Mouse (Mus musculus): ENCODE data around the gene Cadm4. TPM values are rescaled to one million over a fixed set of nuclear protein-coding genes. Genes with fewer than 3 reads are reported as not detected.

The Cadm4 gene
- polyA plus RNA-seq, 1 experiment from 2014 or later: 6.9 TPM

DNA sequence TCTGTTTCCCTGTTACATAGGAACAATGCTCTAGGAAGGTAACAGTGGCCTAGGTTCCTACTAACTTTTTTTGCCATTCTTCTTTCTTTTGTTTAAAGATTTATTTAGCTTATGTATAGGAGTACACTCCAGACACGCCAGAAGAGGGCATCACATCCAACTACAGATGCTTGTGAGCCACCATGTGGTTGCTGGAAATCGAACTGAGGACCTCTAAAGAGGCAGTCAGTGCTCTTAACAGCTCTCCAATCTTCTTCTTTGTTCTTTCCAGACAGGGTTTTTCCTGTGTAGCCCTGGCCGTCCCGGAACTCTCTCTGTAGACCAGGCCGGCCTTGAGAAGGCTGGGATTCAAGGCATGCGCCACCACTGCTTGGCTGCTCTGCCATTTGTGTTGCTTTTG, 43.2 kb downstream of the Cadm4 start:
- DNase-seq (ENCODE audit: low spot score) (no peak), ATAC-seq (ENCODE audit: insufficient read depth, low FRiP score, low TSS enrichment) (no peak)
- Histone ChIP-seq H3K36me3 (ENCODE audit: control insufficient read depth, insufficient read depth, low read length) (no peaks in the 10 kb centered on the region), H3K27ac (ENCODE audit: low read depth, low read length) (no peak overlapping the region), H3K9ac (ENCODE audit: low read length) (no peak overlapping the region), H3K9me3 (ENCODE audit: control insufficient read depth, low read length) (no peaks in the 10 kb centered on the region), H3K27me3 (ENCODE audit: control insufficient read depth, insufficient read depth, low read length) (no peaks in the 10 kb centered on the region), H3K4me3 (ENCODE audit: low read depth, low read length) (no peak overlapping the region), H3K4me1 (ENCODE audit: control insufficient read depth, insufficient read depth, low read length) (peaks cover 4% of the 10 kb centered on the region; the same call in 1 of the 2 replicates), H3K4me2 (ENCODE audit: low read depth) (no peak overlapping the region)
- 84% methylated on average over 6 of the region's 6 CpGs for whole genome bisulfite sequencing

DNA sequence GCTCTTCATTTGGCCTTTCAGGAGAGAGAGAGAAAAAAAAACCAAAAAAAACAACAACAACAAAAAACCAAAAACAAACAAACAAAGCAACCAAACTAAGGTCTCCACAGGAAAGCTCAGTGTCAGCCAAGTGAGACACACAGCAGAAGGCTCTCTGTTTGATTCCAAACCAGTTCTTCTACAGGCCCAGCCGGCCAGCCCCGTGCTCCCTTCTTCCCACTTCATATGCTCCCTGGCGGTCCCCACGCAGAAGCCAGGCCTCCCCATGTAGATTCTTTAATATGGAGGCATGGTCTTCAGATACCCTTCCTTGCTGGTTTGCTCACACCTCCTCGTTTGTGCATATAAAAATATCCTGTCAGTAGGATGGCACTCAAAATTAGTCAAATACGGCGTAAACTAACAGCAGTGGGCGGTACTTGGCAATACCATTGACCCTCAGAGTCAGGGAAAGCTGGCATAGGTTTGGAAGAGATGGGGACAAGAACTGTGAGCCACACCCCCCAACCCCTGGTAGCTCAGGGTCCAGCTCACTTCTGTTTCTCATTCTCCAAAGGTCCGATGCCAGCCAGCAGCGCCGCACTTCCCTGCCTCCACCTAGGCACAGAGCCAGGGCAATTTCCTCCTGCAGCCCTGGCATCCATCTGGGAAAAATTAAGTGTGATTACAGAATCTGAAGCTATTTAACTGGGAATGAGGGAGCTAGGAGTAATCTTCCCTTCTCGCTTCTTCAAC, 44.0 kb downstream of the Cadm4 start:
- Histone ChIP-seq H3K9me3 (ENCODE audit: control insufficient read depth, low read length) (no peaks in the 10 kb centered on the region), H3K36me3 (ENCODE audit: control insufficient read depth, insufficient read depth, low read length) (no peaks in the 10 kb centered on the region), H3K9ac (ENCODE audit: low read length) (no peak overlapping the region), H3K4me3 (ENCODE audit: low read depth, low read length) (no peak overlapping the region), H3K27ac (ENCODE audit: low read depth, low read length) (no peak overlapping the region), H3K27me3 (ENCODE audit: control insufficient read depth, insufficient read depth, low read length) (no peaks in the 10 kb centered on the region), H3K4me2 (ENCODE audit: low read depth) (no peak overlapping the region), H3K4me1 (ENCODE audit: control insufficient read depth, insufficient read depth, low read length) (peaks cover 4% of the 10 kb centered on the region; the same call in 1 of the 2 replicates)
- WGBS: 90% methylated on average over 12 of the region's 12 CpGs
- ATAC-seq (ENCODE audit: insufficient read depth, low FRiP score, low TSS enrichment) (no peak), DNase-seq (ENCODE audit: low spot score) (no peak)

DNA sequence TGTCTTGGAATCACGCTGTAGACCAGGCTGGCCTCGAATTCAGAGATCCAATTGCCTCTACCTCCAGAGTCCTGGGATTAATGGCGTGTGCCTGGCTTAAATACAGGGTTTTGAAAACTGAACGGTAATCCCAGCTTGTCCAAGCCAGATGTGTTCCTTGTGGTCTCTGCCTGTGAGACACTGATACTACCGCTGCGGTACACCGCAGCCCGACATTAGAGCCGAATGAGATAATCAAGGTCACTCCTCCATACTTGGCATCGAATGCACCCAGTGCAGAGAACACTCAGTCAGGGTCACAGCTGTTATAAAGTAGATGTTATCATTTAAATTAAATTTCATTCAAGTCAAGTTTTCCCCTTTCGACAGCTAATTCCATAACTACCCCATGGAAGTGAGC, 47.0 kb downstream of the Cadm4 start:
- WGBS: 97% methylated on average over 11 of the region's 11 CpGs

DNA sequence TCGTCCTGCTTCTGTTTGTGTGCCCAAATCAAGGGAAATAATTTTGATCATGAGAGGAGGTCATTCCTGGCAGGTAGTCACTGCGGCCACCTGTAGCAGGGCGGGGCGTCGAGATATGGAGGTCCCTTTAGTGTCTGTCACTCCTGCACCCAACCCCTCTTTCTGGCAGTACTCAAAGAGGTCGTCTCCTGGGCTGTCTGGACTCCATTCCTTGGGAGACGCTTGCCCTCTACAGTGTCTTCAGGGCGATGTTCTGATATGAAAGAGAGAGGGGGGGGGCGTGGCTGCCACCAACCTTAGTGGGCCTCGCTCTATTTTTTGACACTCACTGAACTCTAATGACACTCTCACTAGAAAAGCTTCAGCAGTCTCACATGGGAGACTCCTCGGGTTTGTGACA, 47.8 kb downstream of the Cadm4 start:
- H3K9ac ChIP-seq (ENCODE audit: low read length): peak overlapping the region; percentile 47
- peaks cover 15% of the 10 kb centered on the region; the same call in 1 of the 2 replicates for H3K4me1 ChIP-seq (ENCODE audit: control insufficient read depth, insufficient read depth, low read length)
- ATAC-seq (ENCODE audit: insufficient read depth, low FRiP score, low TSS enrichment): no peak
- H3K27ac ChIP-seq (ENCODE audit: low read depth, low read length): no peak overlapping the region
- 63% methylated on average over 11 of the region's 11 CpGs for WGBS
- H3K9me3 ChIP-seq (ENCODE audit: control insufficient read depth, low read length): no peaks in the 10 kb centered on the region
- H3K36me3 ChIP-seq (ENCODE audit: control insufficient read depth, insufficient read depth, low read length): peaks cover 2% of the 10 kb centered on the region
- no peak for DNase-seq (ENCODE audit: low spot score)
- H3K4me2 ChIP-seq (ENCODE audit: low read depth): peak overlapping the region; percentile 88
- peaks cover 16% of the 10 kb centered on the region for H3K27me3 ChIP-seq (ENCODE audit: control insufficient read depth, insufficient read depth, low read length)
- H3K4me3 ChIP-seq (ENCODE audit: low read depth, low read length): peak overlapping the region; percentile 70

More for the DNA sequence above, 47.0 kb downstream of the Cadm4 start:
- no peak for ATAC-seq (ENCODE audit: insufficient read depth, low FRiP score, low TSS enrichment)
- Histone ChIP-seq H3K4me2 (ENCODE audit: low read depth) (no peak overlapping the region), H3K27ac (ENCODE audit: low read depth, low read length) (no peak overlapping the region), H3K27me3 (ENCODE audit: control insufficient read depth, insufficient read depth, low read length) (peaks cover 12% of the 10 kb centered on the region), H3K4me3 (ENCODE audit: low read depth, low read length) (no peak overlapping the region), H3K36me3 (ENCODE audit: control insufficient read depth, insufficient read depth, low read length) (peaks cover 2% of the 10 kb centered on the region), H3K4me1 (ENCODE audit: control insufficient read depth, insufficient read depth, low read length) (peaks cover 11% of the 10 kb centered on the region; the same call in 1 of the 2 replicates), H3K9ac (ENCODE audit: low read length) (no peak overlapping the region), H3K9me3 (ENCODE audit: control insufficient read depth, low read length) (no peaks in the 10 kb centered on the region)
- DNase-seq (ENCODE audit: low spot score): no peak

DNA sequence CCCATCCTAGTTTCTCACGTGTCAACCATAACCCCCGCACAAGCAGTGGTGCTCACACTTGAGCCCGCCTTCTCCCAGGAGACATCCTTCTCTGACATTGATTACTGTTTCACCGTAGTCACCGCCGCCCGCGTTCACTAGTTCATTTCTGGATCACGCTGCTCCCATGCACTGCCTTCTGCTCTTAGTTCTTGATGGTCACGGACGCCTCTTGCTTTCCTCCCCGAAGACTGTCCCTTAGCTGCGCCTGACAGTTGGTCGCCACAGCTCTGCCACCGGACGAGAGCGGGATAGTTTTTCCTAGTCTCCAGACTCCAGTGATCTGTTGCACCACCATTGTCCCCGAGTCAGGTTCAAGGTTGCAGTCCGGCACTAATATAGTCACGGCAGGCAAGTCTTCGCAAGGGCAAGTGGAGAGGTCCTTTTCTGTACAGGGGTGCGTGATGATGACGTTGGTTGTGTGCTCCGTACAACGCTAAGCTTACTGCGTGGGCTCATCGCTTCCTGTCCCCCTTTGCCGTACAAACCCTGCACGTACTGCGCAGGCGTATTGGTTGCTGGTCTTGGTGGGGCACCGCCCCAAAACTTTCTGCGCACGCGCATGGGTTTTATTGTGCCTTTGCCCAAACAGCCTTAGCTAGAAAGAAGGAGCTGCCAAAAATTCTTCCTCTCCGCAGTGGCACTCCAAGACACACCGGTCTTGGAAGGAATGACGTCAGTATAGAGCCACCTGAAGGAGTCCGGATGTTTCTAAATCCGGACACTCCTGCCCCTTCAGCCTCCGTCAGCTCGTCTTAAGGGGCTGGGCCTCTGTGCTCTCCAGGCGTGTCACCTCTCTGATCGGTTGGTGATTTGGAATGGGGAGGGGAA, 48.5 kb downstream of the Cadm4 start, which contains the start of gene Irgq:
TSS of gene Irgq (plus strand) at position 628 of the 870 bp plus-strand sequence.
- Histone ChIP-seq H3K27me3 (ENCODE audit: control insufficient read depth, insufficient read depth, low read length) (peaks cover 16% of the 10 kb centered on the region), H3K4me1 (ENCODE audit: control insufficient read depth, insufficient read depth, low read length) (peaks cover 15% of the 10 kb centered on the region; the same call in 1 of the 2 replicates), H3K9me3 (ENCODE audit: control insufficient read depth, low read length) (no peaks in the 10 kb centered on the region), H3K4me2 (ENCODE audit: low read depth) (peak within 1 kb of the TSS; percentile 88), H3K4me3 (ENCODE audit: low read depth, low read length) (peak within 1 kb of the TSS; percentile 70), H3K27ac (ENCODE audit: low read depth, low read length) (peak within 1 kb of the TSS; percentile 80), H3K9ac (ENCODE audit: low read length) (peak within 1 kb of the TSS; percentile 88), H3K36me3 (ENCODE audit: control insufficient read depth, insufficient read depth, low read length) (peaks cover 2% of the 10 kb centered on the region)
- ATAC-seq (ENCODE audit: insufficient read depth, low FRiP score, low TSS enrichment): peak; percentile 93
- peak; percentile 99 for DNase-seq (ENCODE audit: low spot score)
- under 1% methylated on average over 44 of the region's 44 CpGs for WGBS

DNA sequence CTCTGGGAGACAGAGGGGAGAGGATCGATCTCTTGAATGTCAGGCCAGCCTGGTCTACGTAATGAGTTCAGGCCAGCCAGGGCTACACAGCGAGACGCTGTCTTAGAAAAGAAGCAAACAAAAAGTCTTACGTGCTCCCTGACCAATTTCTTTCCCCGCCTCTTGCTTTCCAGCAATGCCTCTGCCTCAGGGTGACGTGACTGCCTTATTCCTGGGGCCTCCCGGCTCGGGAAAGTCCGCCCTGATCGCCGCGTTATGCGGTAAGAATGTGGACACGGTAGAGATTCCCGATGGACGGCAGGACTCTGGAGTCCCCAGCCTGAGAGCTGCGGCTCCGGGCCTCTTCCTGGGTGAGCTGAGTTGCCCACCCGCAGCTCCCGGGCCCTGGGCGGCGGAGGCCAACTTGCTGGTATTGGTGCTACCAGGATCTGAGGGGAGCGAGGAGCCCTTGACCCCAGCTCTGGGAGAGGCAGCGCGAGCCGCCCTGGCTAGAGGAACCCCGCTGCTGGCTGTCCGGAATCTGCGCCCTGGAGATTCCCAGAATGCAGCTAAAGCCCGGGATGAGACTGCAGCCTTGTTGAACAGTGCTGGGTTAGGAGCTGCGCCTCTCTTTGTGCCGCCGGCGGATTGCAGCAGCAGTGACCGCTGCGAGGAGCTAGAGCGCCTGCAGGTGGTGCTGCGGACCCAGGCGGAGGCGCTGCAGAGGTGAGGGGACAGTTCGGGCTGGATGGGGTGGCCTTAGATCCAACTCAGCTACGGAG, 49.6 kb downstream of the Cadm4 start:
- Histone ChIP-seq H3K9me3 (ENCODE audit: control insufficient read depth, low read length) (no peaks in the 10 kb centered on the region), H3K4me2 (ENCODE audit: low read depth) (peak overlapping the region; percentile 88), H3K4me3 (ENCODE audit: low read depth, low read length) (peak overlapping the region; percentile 70), H3K9ac (ENCODE audit: low read length) (peak overlapping the region; percentile 88), H3K27me3 (ENCODE audit: control insufficient read depth, insufficient read depth, low read length) (peaks cover 16% of the 10 kb centered on the region), H3K27ac (ENCODE audit: low read depth, low read length) (peak overlapping the region; percentile 80), H3K36me3 (ENCODE audit: control insufficient read depth, insufficient read depth, low read length) (peaks cover 5% of the 10 kb centered on the region), H3K4me1 (ENCODE audit: control insufficient read depth, insufficient read depth, low read length) (peaks cover 15% of the 10 kb centered on the region; the same call in 1 of the 2 replicates)
- DNase-seq (ENCODE audit: low spot score) (peak; percentile 84), ATAC-seq (ENCODE audit: insufficient read depth, low FRiP score, low TSS enrichment) (peak; percentile 35; the same call in 1 of the 2 replicates)
- 1% methylated on average over 43 of the region's 43 CpGs for WGBS

DNA sequence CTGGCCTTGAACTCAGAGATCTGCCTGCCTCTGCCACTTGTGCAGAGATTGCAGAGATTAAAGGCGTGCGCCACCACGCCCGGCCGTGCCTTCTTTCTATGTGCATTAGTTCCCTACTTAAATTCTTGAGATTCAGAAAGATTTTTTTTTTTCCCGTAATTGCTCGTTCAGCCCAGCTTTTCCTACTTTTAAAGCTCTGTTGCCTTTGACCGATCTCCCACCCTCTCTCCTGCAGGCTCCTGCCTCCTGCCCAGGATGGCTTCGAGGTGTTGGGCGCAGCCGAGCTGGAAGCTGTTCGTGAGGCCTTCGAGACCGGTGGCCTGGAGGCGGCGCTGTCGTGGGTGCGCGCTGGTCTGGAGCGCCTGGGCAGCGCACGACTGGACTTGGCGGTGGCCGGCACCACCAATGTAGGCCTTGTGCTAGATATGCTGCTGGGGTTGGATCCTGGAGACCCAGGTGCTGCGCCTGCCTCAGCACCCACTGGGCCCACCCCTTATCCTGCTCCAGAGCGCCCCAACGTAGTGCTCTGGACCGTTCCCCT, 51.3 kb downstream of the Cadm4 start:
- H3K36me3 ChIP-seq (ENCODE audit: control insufficient read depth, insufficient read depth, low read length): peaks cover 5% of the 10 kb centered on the region
- 59% methylated on average over 28 of the region's 28 CpGs for WGBS
- no peak overlapping the region for H3K27ac ChIP-seq (ENCODE audit: low read depth, low read length)
- H3K4me3 ChIP-seq (ENCODE audit: low read depth, low read length): no peak overlapping the region
- H3K4me1 ChIP-seq (ENCODE audit: control insufficient read depth, insufficient read depth, low read length): peaks cover 15% of the 10 kb centered on the region; the same call in 1 of the 2 replicates
- peaks cover 16% of the 10 kb centered on the region for H3K27me3 ChIP-seq (ENCODE audit: control insufficient read depth, insufficient read depth, low read length)
- DNase-seq (ENCODE audit: low spot score) (no peak), ATAC-seq (ENCODE audit: insufficient read depth, low FRiP score, low TSS enrichment) (no peak)
- no peak overlapping the region for H3K4me2 ChIP-seq (ENCODE audit: low read depth)
- H3K9me3 ChIP-seq (ENCODE audit: control insufficient read depth, low read length): no peaks in the 10 kb centered on the region
- no peak overlapping the region; the same call in 1 of the 2 replicates for H3K9ac ChIP-seq (ENCODE audit: low read length)

DNA sequence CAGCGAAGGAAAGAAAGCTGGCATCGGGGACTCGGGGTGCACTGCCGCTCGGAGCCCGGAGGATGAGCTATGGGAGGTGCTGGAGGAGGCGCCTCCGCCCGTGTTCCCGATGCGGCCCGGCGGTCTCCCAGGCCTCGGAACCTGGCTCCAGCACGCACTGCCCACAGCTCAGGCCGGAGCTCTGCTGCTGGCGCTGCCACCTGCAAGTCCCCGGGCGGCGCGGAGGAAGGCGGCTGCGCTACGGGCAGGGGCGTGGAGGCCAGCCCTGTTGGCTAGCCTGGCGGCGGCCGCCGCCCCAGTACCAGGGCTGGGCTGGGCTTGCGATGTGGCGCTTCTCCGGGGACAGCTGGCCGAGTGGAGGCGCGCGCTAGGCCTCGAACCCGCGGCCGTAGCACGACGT, 52.0 kb downstream of the Cadm4 start:
- no peak for ATAC-seq (ENCODE audit: insufficient read depth, low FRiP score, low TSS enrichment)
- Histone ChIP-seq H3K36me3 (ENCODE audit: control insufficient read depth, insufficient read depth, low read length) (peaks cover 5% of the 10 kb centered on the region), H3K27ac (ENCODE audit: low read depth, low read length) (no peak overlapping the region), H3K4me1 (ENCODE audit: control insufficient read depth, insufficient read depth, low read length) (peaks cover 15% of the 10 kb centered on the region; the same call in 1 of the 2 replicates), H3K4me2 (ENCODE audit: low read depth) (no peak overlapping the region; the same call in 1 of the 2 replicates), H3K9ac (ENCODE audit: low read length) (no peak overlapping the region; the same call in 1 of the 2 replicates), H3K9me3 (ENCODE audit: control insufficient read depth, low read length) (no peaks in the 10 kb centered on the region), H3K4me3 (ENCODE audit: low read depth, low read length) (no peak overlapping the region; the same call in 1 of the 2 replicates), H3K27me3 (ENCODE audit: control insufficient read depth, insufficient read depth, low read length) (peaks cover 16% of the 10 kb centered on the region)
- 13% methylated on average over 40 of the region's 42 CpGs for WGBS
- DNase-seq (ENCODE audit: low spot score): no peak
